Mouse (Mus musculus) thymus, adult 2 months (tissue): Measurements from ENCODE around the gene Jmjd7.

Experiments used
- CTCF ChIP-seq: fragments of 200-500 bp; IDR thresholded peaks from 2 replicates; pipeline ENCODE4 v1.5.1; 2012; ENCODE audit warnings: mild to moderate bottlenecking, control low read depth, low read length, moderate library complexity, borderline replicate concordance; ENCODE audit not compliant: control insufficient read depth, poor library complexity, insufficient read depth; ENCODE audit errors: extremely low read depth
- POLR2A ChIP-seq: fragments of 200-500 bp; IDR thresholded peaks from 2 replicates; pipeline ENCODE4 v1.6.1; 2012; ENCODE audit warnings: mild to moderate bottlenecking, low read length, control low read depth, moderate library complexity; ENCODE audit not compliant: control insufficient read depth, poor library complexity, insufficient read depth; ENCODE audit errors: extremely low read depth

DNA sequence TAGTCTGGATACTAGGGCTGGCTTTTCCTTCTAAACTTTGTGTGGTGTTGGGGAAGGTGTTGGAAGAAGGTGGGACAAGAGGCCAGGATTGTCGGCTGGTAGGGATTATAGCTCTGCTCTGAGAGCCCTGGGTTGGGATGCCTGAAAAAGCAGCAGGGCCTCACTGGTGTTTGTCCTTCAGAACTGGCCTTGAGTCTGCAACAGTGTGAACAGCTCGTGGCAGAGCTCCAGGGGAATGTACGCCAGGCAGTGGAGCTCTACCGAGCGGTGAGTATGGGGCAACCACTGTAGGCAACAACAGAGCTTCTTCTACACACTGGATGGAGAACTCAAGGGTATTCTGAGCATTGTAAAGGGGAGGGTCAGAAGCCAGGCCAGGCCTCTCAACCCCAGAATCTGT, 2.9 kb upstream of the Jmjd7 start:
- TF ChIP-seq POLR2A (no peak), CTCF (no peak)
